Mouse (Mus musculus): ENCODE data around the gene Trim21. TPM values are rescaled to one million over a fixed set of nuclear protein-coding genes. Genes with fewer than 3 reads are reported as not detected.

Gene Trim21
- polyA plus RNA-seq, 1 experiment, result 0.49 TPM

- TF ChIP-seq MAX (IDR thresholded peaks at IDR 0.05) (no peak), MYOG (IDR thresholded peaks at IDR 0.05; ENCODE audit: control insufficient read depth, extremely low read depth, insufficient read length) (no peak), USF1 (IDR thresholded peaks at IDR 0.05; ENCODE audit: low read depth) (no peak), CTCF (IDR thresholded peaks at IDR 0.05; ENCODE audit: control insufficient read depth, insufficient read depth, insufficient read length) (no peak), FOSL1 (IDR thresholded peaks at IDR 0.05; ENCODE audit: insufficient read depth, low read length, poor library complexity, severe bottlenecking) (no peak), CEBPB (IDR thresholded peaks at IDR 0.05; ENCODE audit: low read depth) (no peak), MYOD1 (IDR thresholded peaks at IDR 0.05; ENCODE audit: control insufficient read depth, insufficient read length, low read depth) (no peak)
- no peaks in the 10 kb centered on the region for H3K79me3 ChIP-seq (ENCODE audit: low read depth)
These were observed 24.7 kb downstream of the Trim21 start, which contains the start of gene Olfr548-ps1 for GRCm38 (mm10) chr7:102540596-102540995. TSS of gene Olfr548-ps1 (plus strand) at chr7:102540896.

GRCm38 (mm10) chr7:102534449-102534848, 30.8 kb downstream of the Trim21 start, which contains the start of gene Olfr547:
TSS of gene Olfr547 (plus strand) at chr7:102534749.
- Histone ChIP-seq H3K36me3 (ENCODE audit: control insufficient read depth, insufficient read depth) (no peaks in the 10 kb centered on the region), H3K4me3 (ENCODE audit: insufficient read depth, poor library complexity, severe bottlenecking) (no peak within 1 kb of the TSS), H3ac (ENCODE audit: control insufficient read depth, insufficient read length, low read depth) (no peak within 1 kb of the TSS), H3K79me3 (ENCODE audit: low read depth) (no peaks in the 10 kb centered on the region), H3K27me3 (ENCODE audit: control insufficient read depth, insufficient read depth, insufficient read length) (no peaks in the 10 kb centered on the region), H3K79me2 (ENCODE audit: control insufficient read depth, insufficient read depth) (no peaks in the 10 kb centered on the region)
- TF ChIP-seq MYOD1 (IDR thresholded peaks at IDR 0.05; ENCODE audit: control insufficient read depth, insufficient read length, low read depth) (no peak), MYOG (IDR thresholded peaks at IDR 0.05; ENCODE audit: control insufficient read depth, extremely low read depth, insufficient read length) (no peak)

More at GRCm38 (mm10) chr7:102540596-102540995, 24.7 kb downstream of the Trim21 start, which contains the start of gene Olfr548-ps1:
- H3ac ChIP-seq (ENCODE audit: control insufficient read depth, insufficient read length, low read depth), result no peak within 1 kb of the TSS
- H3K36me3 ChIP-seq (ENCODE audit: control insufficient read depth, insufficient read depth), result no peaks in the 10 kb centered on the region
- H3K4me3 ChIP-seq (ENCODE audit: insufficient read depth, poor library complexity, severe bottlenecking), result no peak within 1 kb of the TSS
- H3K27me3 ChIP-seq (ENCODE audit: control insufficient read depth, insufficient read depth, insufficient read length), result no peaks in the 10 kb centered on the region
- H3K79me2 ChIP-seq (ENCODE audit: control insufficient read depth, insufficient read depth), result no peaks in the 10 kb centered on the region

- TF ChIP-seq MYOG (IDR thresholded peaks at IDR 0.05; ENCODE audit: control insufficient read depth, extremely low read depth, insufficient read length) (no peak), MYOD1 (IDR thresholded peaks at IDR 0.05; ENCODE audit: control insufficient read depth, insufficient read length, low read depth) (no peak), CTCF (IDR thresholded peaks at IDR 0.05; ENCODE audit: control insufficient read depth, insufficient read depth, insufficient read length) (no peak), USF1 (IDR thresholded peaks at IDR 0.05; ENCODE audit: low read depth) (no peak), FOSL1 (IDR thresholded peaks at IDR 0.05; ENCODE audit: insufficient read depth, low read length, poor library complexity, severe bottlenecking) (no peak)
- H3K79me2 ChIP-seq (ENCODE audit: control insufficient read depth, insufficient read depth), result no peaks in the 10 kb centered on the region
- H3K79me3 ChIP-seq (ENCODE audit: low read depth), result no peaks in the 10 kb centered on the region
These were observed 36.2 kb downstream of the Trim21 start for GRCm38 (mm10) chr7:102529052-102529451.

GRCm38 (mm10) chr7:102517051-102517335, 48.3 kb downstream of the Trim21 start:
- TF ChIP-seq CEBPB (IDR thresholded peaks at IDR 0.05; ENCODE audit: low read depth) (no peak), FOSL1 (IDR thresholded peaks at IDR 0.05; ENCODE audit: insufficient read depth, low read length, poor library complexity, severe bottlenecking) (no peak), MYOD1 (IDR thresholded peaks at IDR 0.05; ENCODE audit: control insufficient read depth, insufficient read length, low read depth) (no peak), CTCF (IDR thresholded peaks at IDR 0.05; ENCODE audit: control insufficient read depth, insufficient read depth, insufficient read length) (no peak), MAX (IDR thresholded peaks at IDR 0.05) (no peak), MYOG (IDR thresholded peaks at IDR 0.05; ENCODE audit: control insufficient read depth, extremely low read depth, insufficient read length) (no peak)
- H3K36me3 ChIP-seq (ENCODE audit: control insufficient read depth, insufficient read depth), result no peaks in the 10 kb centered on the region
- no peaks in the 10 kb centered on the region for H3K27me3 ChIP-seq (ENCODE audit: control insufficient read depth, insufficient read depth, insufficient read length)
- no peak overlapping the region for H3K4me3 ChIP-seq (ENCODE audit: insufficient read depth, poor library complexity, severe bottlenecking)
- no peak overlapping the region for H3ac ChIP-seq (ENCODE audit: control insufficient read depth, insufficient read length, low read depth)
- H3K79me3 ChIP-seq (ENCODE audit: low read depth), result no peaks in the 10 kb centered on the region
- no peaks in the 10 kb centered on the region for H3K79me2 ChIP-seq (ENCODE audit: control insufficient read depth, insufficient read depth)

More at GRCm38 (mm10) chr7:102529052-102529451, 36.2 kb downstream of the Trim21 start:
- Histone ChIP-seq H3ac (ENCODE audit: control insufficient read depth, insufficient read length, low read depth) (no peak overlapping the region), H3K4me3 (ENCODE audit: insufficient read depth, poor library complexity, severe bottlenecking) (no peak overlapping the region), H3K36me3 (ENCODE audit: control insufficient read depth, insufficient read depth) (no peaks in the 10 kb centered on the region), H3K27me3 (ENCODE audit: control insufficient read depth, insufficient read depth, insufficient read length) (no peaks in the 10 kb centered on the region)

GRCm38 (mm10) chr7:102516261-102517050, 48.8 kb downstream of the Trim21 start:
- TF ChIP-seq CTCF (IDR thresholded peaks at IDR 0.05; ENCODE audit: control insufficient read depth, insufficient read depth, insufficient read length), result no peak
- TF ChIP-seq USF1 (IDR thresholded peaks at IDR 0.05; ENCODE audit: low read depth), result no peak
- H3K27me3 ChIP-seq (ENCODE audit: control insufficient read depth, insufficient read depth, insufficient read length), result no peaks in the 10 kb centered on the region
- H3K79me2 ChIP-seq (ENCODE audit: control insufficient read depth, insufficient read depth), result no peaks in the 10 kb centered on the region
- no peak overlapping the region for H3K4me3 ChIP-seq (ENCODE audit: insufficient read depth, poor library complexity, severe bottlenecking)
- H3K79me3 ChIP-seq (ENCODE audit: low read depth), result no peaks in the 10 kb centered on the region
- no peak overlapping the region for H3ac ChIP-seq (ENCODE audit: control insufficient read depth, insufficient read length, low read depth)
- no peaks in the 10 kb centered on the region for H3K36me3 ChIP-seq (ENCODE audit: control insufficient read depth, insufficient read depth)

GRCm38 (mm10) chr7:102514144-102514543, 51.1 kb downstream of the Trim21 start:
- no peaks in the 10 kb centered on the region for H3K79me2 ChIP-seq (ENCODE audit: control insufficient read depth, insufficient read depth)
- H3K27me3 ChIP-seq (ENCODE audit: control insufficient read depth, insufficient read depth, insufficient read length), result no peaks in the 10 kb centered on the region
- no peaks in the 10 kb centered on the region for H3K79me3 ChIP-seq (ENCODE audit: low read depth)
- H3K4me3 ChIP-seq (ENCODE audit: insufficient read depth, poor library complexity, severe bottlenecking), result no peak overlapping the region
- H3K36me3 ChIP-seq (ENCODE audit: control insufficient read depth, insufficient read depth), result no peaks in the 10 kb centered on the region
- no peak for TF ChIP-seq USF1 (IDR thresholded peaks at IDR 0.05; ENCODE audit: low read depth)
- no peak for TF ChIP-seq MYOD1 (IDR thresholded peaks at IDR 0.05; ENCODE audit: control insufficient read depth, insufficient read length, low read depth)
- no peak for TF ChIP-seq FOSL1 (IDR thresholded peaks at IDR 0.05; ENCODE audit: insufficient read depth, low read length, poor library complexity, severe bottlenecking)
- H3ac ChIP-seq (ENCODE audit: control insufficient read depth, insufficient read length, low read depth), result no peak overlapping the region

Data from C2C12 (cell line).